Mouse (Mus musculus): ENCODE data around the gene Olfr51. TPM values are rescaled to one million over a fixed set of nuclear protein-coding genes. Genes with fewer than 3 reads are reported as not detected.
A peak's percentile ranks its signal among the peaks of the same experiment; 100 is the strongest.
"Not testable (repeated sequence)": the region's sequence is repeated elsewhere in the genome, so short reads cannot be mapped to it uniquely, and the experiment has no call there.

The Olfr51 gene
- polyA plus RNA-seq, 1 experiment from 2014 or later: not detected

GRCm38 (mm10) chr11:51032851-51033250, 29.5 kb downstream of the Olfr51 start:
- Histone ChIP-seq H3K9me3 (replicated peaks) (no peaks in the 10 kb centered on the region), H3K4me2 (no peak overlapping the region), H3K4me1 (no peaks in the 10 kb centered on the region), H3K4me3 (replicated peaks) (no peak overlapping the region), H3K27ac (replicated peaks) (no peak overlapping the region), H3K27me3 (replicated peaks) (no peaks in the 10 kb centered on the region), H3K36me3 (no peaks in the 10 kb centered on the region), H3K9ac (replicated peaks) (no peak overlapping the region)
- ATAC-seq (ENCODE audit: low FRiP score): no peak
- 37% methylated on average over 1 of the region's 1 CpGs for WGBS

- not testable (repeated sequence) for H3K27ac ChIP-seq (replicated peaks); H3K36me3 ChIP-seq; H3K9me3 ChIP-seq (replicated peaks); H3K4me3 ChIP-seq (replicated peaks); H3K27me3 ChIP-seq (replicated peaks); ATAC-seq (ENCODE audit: low FRiP score); H3K4me1 ChIP-seq; H3K9ac ChIP-seq (replicated peaks); H3K4me2 ChIP-seq
These were observed 30.7 kb downstream of the Olfr51 start for GRCm38 (mm10) chr11:51034141-51034540.

- 87% methylated on average over 2 of the region's 2 CpGs for WGBS
- no peak for ATAC-seq (ENCODE audit: low FRiP score)
These were observed 32.6 kb downstream of the Olfr51 start for GRCm38 (mm10) chr11:51035951-51036350.

GRCm38 (mm10) chr11:51044776-51045175, 41.4 kb downstream of the Olfr51 start:
- H3K36me3 ChIP-seq; H3K9ac ChIP-seq (replicated peaks); ATAC-seq (ENCODE audit: low FRiP score); H3K4me3 ChIP-seq (replicated peaks); H3K9me3 ChIP-seq (replicated peaks); H3K4me1 ChIP-seq; H3K4me2 ChIP-seq; H3K27me3 ChIP-seq (replicated peaks); H3K27ac ChIP-seq (replicated peaks): not testable (repeated sequence)
- WGBS: 70% methylated on average over 3 of the region's 3 CpGs

More at GRCm38 (mm10) chr11:51035951-51036350, 32.6 kb downstream of the Olfr51 start:
- Histone ChIP-seq H3K36me3 (no peaks in the 10 kb centered on the region), H3K4me1 (no peaks in the 10 kb centered on the region), H3K27ac (replicated peaks) (no peak overlapping the region), H3K27me3 (replicated peaks) (no peaks in the 10 kb centered on the region), H3K4me3 (replicated peaks) (no peak overlapping the region), H3K4me2 (no peak overlapping the region), H3K9me3 (replicated peaks) (no peaks in the 10 kb centered on the region), H3K9ac (replicated peaks) (no peak overlapping the region)

- WGBS: 88% methylated on average over 3 of the region's 3 CpGs
- not testable (repeated sequence) for ATAC-seq (ENCODE audit: low FRiP score)
These were observed 44.4 kb downstream of the Olfr51 start, which contains the start of gene Olfr1375 for GRCm38 (mm10) chr11:51047809-51048208. Olfr1375 (plus strand) TSS chr11:51048109.

GRCm38 (mm10) chr11:51051678-51052077, 48.3 kb downstream of the Olfr51 start:
- no peaks in the 10 kb centered on the region for H3K9me3 ChIP-seq (replicated peaks)
- no peak overlapping the region for H3K9ac ChIP-seq (replicated peaks)
- H3K4me2 ChIP-seq: no peak overlapping the region
- H3K4me1 ChIP-seq: no peaks in the 10 kb centered on the region
- H3K27ac ChIP-seq (replicated peaks): no peak overlapping the region
- H3K36me3 ChIP-seq: no peaks in the 10 kb centered on the region
- ATAC-seq (ENCODE audit: low FRiP score): no peak
- H3K4me3 ChIP-seq (replicated peaks): no peak overlapping the region
- 63% methylated on average over 2 of the region's 2 CpGs for WGBS
- no peaks in the 10 kb centered on the region for H3K27me3 ChIP-seq (replicated peaks)

More at GRCm38 (mm10) chr11:51047809-51048208, 44.4 kb downstream of the Olfr51 start, which contains the start of gene Olfr1375:
- not testable (repeated sequence) for H3K9ac ChIP-seq (replicated peaks); H3K27me3 ChIP-seq (replicated peaks); H3K27ac ChIP-seq (replicated peaks); H3K4me1 ChIP-seq; H3K36me3 ChIP-seq; H3K4me3 ChIP-seq (replicated peaks); H3K4me2 ChIP-seq; H3K9me3 ChIP-seq (replicated peaks)

GRCm38 (mm10) chr11:51053230-51053629, 49.8 kb downstream of the Olfr51 start:
- no peaks in the 10 kb centered on the region for H3K36me3 ChIP-seq
- no peak overlapping the region for H3K4me3 ChIP-seq (replicated peaks)
- WGBS: 55% methylated on average over 3 of the region's 3 CpGs
- ATAC-seq (ENCODE audit: low FRiP score): no peak
- no peaks in the 10 kb centered on the region for H3K4me1 ChIP-seq
- no peaks in the 10 kb centered on the region for H3K9me3 ChIP-seq (replicated peaks)
- no peak overlapping the region for H3K9ac ChIP-seq (replicated peaks)
- no peaks in the 10 kb centered on the region for H3K27me3 ChIP-seq (replicated peaks)
- no peak overlapping the region for H3K4me2 ChIP-seq
- H3K27ac ChIP-seq (replicated peaks): no peak overlapping the region

GRCm38 (mm10) chr11:51059151-51059571, 55.8 kb downstream of the Olfr51 start, which contains the start of gene Zfp354a:
Zfp354a (plus strand) TSS chr11:51059257.
- Histone ChIP-seq H3K36me3 (peaks cover 24% of the 10 kb centered on the region; the same call in 1 of the 2 replicates), H3K27me3 (replicated peaks) (no peaks in the 10 kb centered on the region), H3K9me3 (replicated peaks) (no peaks in the 10 kb centered on the region), H3K4me2 (peak within 1 kb of the TSS; percentile 60), H3K4me1 (peaks cover 17% of the 10 kb centered on the region), H3K9ac (replicated peaks) (peak within 1 kb of the TSS; percentile 74), H3K27ac (replicated peaks) (peak within 1 kb of the TSS; percentile 69), H3K4me3 (replicated peaks) (peak within 1 kb of the TSS; percentile 67)
- 0% methylated on average over 32 of the region's 32 CpGs for WGBS
- ATAC-seq (ENCODE audit: low FRiP score): peak; percentile 95

Other genes with a start within 250 kb of the Olfr51 start
- 45.0 and 52.3 TPM in 2 replicates for gene Zfp354c, start 175.9 kb upstream of the Olfr51 start, polyA plus RNA-seq (2015; fragmentation: Nextera tagmentation; extraction: Ambion mirVana)
- gene Zfp879, start 162.0 kb upstream of the Olfr51 start, polyA plus RNA-seq (2015; fragmentation: Nextera tagmentation; extraction: Ambion mirVana): 1.5 TPM in 2 replicates
- gene Grm6, start 152.9 kb upstream of the Olfr51 start, polyA plus RNA-seq (2015; fragmentation: Nextera tagmentation; extraction: Ambion mirVana): 0.04 and 0.11 TPM in 2 replicates
- 9.3 and 10.8 TPM in 2 replicates for gene Zfp454, start 115.9 kb upstream of the Olfr51 start, polyA plus RNA-seq (2015; fragmentation: Nextera tagmentation; extraction: Ambion mirVana)
- gene Zfp2, start 87.4 kb upstream of the Olfr51 start, polyA plus RNA-seq (2015; fragmentation: Nextera tagmentation; extraction: Ambion mirVana): 34.9 and 38.5 TPM in 2 replicates
- 5.2 and 5.9 TPM in 2 replicates for gene Zfp354b, start 72.0 kb upstream of the Olfr51 start, polyA plus RNA-seq (2015; fragmentation: Nextera tagmentation; extraction: Ambion mirVana)
- gene 4933414I15Rik, start 59.8 kb upstream of the Olfr51 start, polyA plus RNA-seq (2015; fragmentation: Nextera tagmentation; extraction: Ambion mirVana): not detected in 2 replicates
- gene Prop1, start 49.8 kb upstream of the Olfr51 start, polyA plus RNA-seq (2015; fragmentation: Nextera tagmentation; extraction: Ambion mirVana): not detected in 2 replicates
- gene Olfr1378, start 37.1 kb upstream of the Olfr51 start, polyA plus RNA-seq (2015; fragmentation: Nextera tagmentation; extraction: Ambion mirVana): not detected in 2 replicates
- not detected in 2 replicates for gene Olfr1377, start 21.6 kb upstream of the Olfr51 start, polyA plus RNA-seq (2015; fragmentation: Nextera tagmentation; extraction: Ambion mirVana)
- gene Olfr54, start 10.6 kb downstream of the Olfr51 start, polyA plus RNA-seq (2015; fragmentation: Nextera tagmentation; extraction: Ambion mirVana): not detected in 2 replicates
- gene Olfr1375, start 44.5 kb downstream of the Olfr51 start, polyA plus RNA-seq (2015; fragmentation: Nextera tagmentation; extraction: Ambion mirVana): not detected in 2 replicates
- 11.3 and 12.0 TPM in 2 replicates for gene Zfp354a, start 55.7 kb downstream of the Olfr51 start, polyA plus RNA-seq (2015; fragmentation: Nextera tagmentation; extraction: Ambion mirVana)
- gene Gm12569, start 216.9 kb downstream of the Olfr51 start, polyA plus RNA-seq (2015; fragmentation: Nextera tagmentation; extraction: Ambion mirVana): not detected in 2 replicates